Mouse (Mus musculus) kidney, embryonic 16.5 days (tissue): ENCODE measurements around the gene Pigv. TPM values are rescaled to one million over a fixed set of nuclear protein-coding genes. Genes with fewer than 3 reads are reported as not detected.

ENCODE experiments used
- ATAC-seq: fragments of 200-750 bp; cut with Nextera tagmentation; 2 replicates; pipeline ENCODE4 v1.8.0; 2017; ENCODE audit warnings: moderate TSS enrichment; ENCODE audit not compliant: low FRiP score, low TSS enrichment
- H3K27ac ChIP-seq: fragments of 300-500 bp; sonication (generic); 2 replicates; pipeline ENCODE4 v1.5.1; 2014; ENCODE audit warnings: low read length
- H3K27me3 ChIP-seq: fragments of 300-500 bp; sonication (generic); 2 replicates; pipeline ENCODE4 v1.6.1; 2014; ENCODE audit warnings: low read length, control low read depth, mixed read lengths; ENCODE audit not compliant: insufficient read depth
- H3K36me3 ChIP-seq: fragments of 300-500 bp; sonication (generic); 2 replicates; pipeline ENCODE4 v1.6.1; 2014; ENCODE audit warnings: low read length, control low read depth, mixed read lengths; ENCODE audit not compliant: insufficient read depth
- H3K4me1 ChIP-seq: fragments of 300-500 bp; sonication (generic); 2 replicates; pipeline ENCODE4 v1.6.1; 2014; ENCODE audit warnings: low read length, control low read depth, mixed read lengths; ENCODE audit not compliant: insufficient read depth
- H3K4me2 ChIP-seq: fragments of 300-500 bp; sonication (generic); replicated peaks from 2 replicates; pipeline ENCODE4 v1.6.1; 2014; ENCODE audit warnings: low read depth, low read length
- H3K4me3 ChIP-seq: fragments of 300-500 bp; sonication (generic); 2 replicates; pipeline ENCODE4 v1.5.1; 2014; ENCODE audit warnings: mild to moderate bottlenecking, low read length
- H3K9ac ChIP-seq: fragments of 300-500 bp; sonication (generic); replicated peaks from 2 replicates; pipeline ENCODE4 v1.6.1; 2014; ENCODE audit warnings: low read length
- H3K9me3 ChIP-seq: fragments of 300-500 bp; sonication (generic); 2 replicates; pipeline ENCODE4 v1.6.1; 2016; ENCODE audit warnings: low read length, control low read depth
- WGBS: fragments of 180-500 bp; shearing (Covaris S2); extraction: QIAGEN DNeasy Blood & Tissue Kit; methylation state at CpG from one replicate; pipeline ENCODE4 v1.1.7; 2014; 5-methylcytosine and 5-hydroxymethylcytosine counted together
- polyA plus RNA-seq: library from polyadenylated mRNA; unstranded; fragments of >200 nt; fragmentation: Nextera tagmentation; extraction: Ambion mirVana; gene quantifications from 2 replicates; pipeline ENCODE4 v1.2.1, GENCODE M21; 2015

Pigv gene
- polyA plus RNA-seq, 1 experiment from 2014 or later: 19.2 TPM

- no peak for ATAC-seq
- WGBS: 88% methylated on average over 7 of the region's 7 CpGs
- peak overlapping the region; percentile 91 for H3K27ac ChIP-seq
These were observed 47.6 kb downstream of the Pigv start for GRCm38 (mm10) chr4:133624830-133625229.

GRCm38 (mm10) chr4:133622161-133622695, 50.2 kb downstream of the Pigv start:
- H3K4me2 ChIP-seq: no peak overlapping the region
- H3K27me3 ChIP-seq: no peaks in the 10 kb centered on the region
- H3K9me3 ChIP-seq: no peaks in the 10 kb centered on the region
- ATAC-seq: no peak
- no peak overlapping the region for H3K9ac ChIP-seq
- H3K36me3 ChIP-seq: peaks cover 22% of the 10 kb centered on the region
- H3K4me1 ChIP-seq: peaks cover 23% of the 10 kb centered on the region
- 78% methylated on average over 11 of the region's 11 CpGs for WGBS
- no peak overlapping the region for H3K27ac ChIP-seq
- no peak overlapping the region for H3K4me3 ChIP-seq

More at GRCm38 (mm10) chr4:133624830-133625229, 47.6 kb downstream of the Pigv start:
- Histone ChIP-seq H3K4me2 (no peak overlapping the region), H3K4me3 (no peak overlapping the region), H3K4me1 (peaks cover 23% of the 10 kb centered on the region), H3K9me3 (no peaks in the 10 kb centered on the region), H3K36me3 (peaks cover 19% of the 10 kb centered on the region), H3K27me3 (no peaks in the 10 kb centered on the region), H3K9ac (no peak overlapping the region)

- ATAC-seq: no peak
- WGBS: 83% methylated on average over 8 of the region's 8 CpGs
These were observed 51.8 kb downstream of the Pigv start for GRCm38 (mm10) chr4:133620668-133621067.

GRCm38 (mm10) chr4:133619473-133620136, 52.8 kb downstream of the Pigv start:
- no peaks in the 10 kb centered on the region for H3K9me3 ChIP-seq
- no peak overlapping the region for H3K27ac ChIP-seq
- 76% methylated on average over 4 of the region's 4 CpGs for WGBS
- H3K36me3 ChIP-seq: peaks cover 12% of the 10 kb centered on the region
- 0 out of 2 replicates have a peak, but pooled peaks cover 3% of the 10 kb centered on the region for H3K4me1 ChIP-seq
- no peak overlapping the region for H3K4me3 ChIP-seq
- no peak overlapping the region for H3K9ac ChIP-seq
- no peak for ATAC-seq
- no peak overlapping the region for H3K4me2 ChIP-seq
- no peaks in the 10 kb centered on the region for H3K27me3 ChIP-seq

More at GRCm38 (mm10) chr4:133620668-133621067, 51.8 kb downstream of the Pigv start:
- no peaks in the 10 kb centered on the region for H3K9me3 ChIP-seq
- no peak overlapping the region for H3K27ac ChIP-seq
- H3K27me3 ChIP-seq: no peaks in the 10 kb centered on the region
- H3K4me1 ChIP-seq: peaks cover 9% of the 10 kb centered on the region
- H3K36me3 ChIP-seq: peaks cover 15% of the 10 kb centered on the region
- no peak overlapping the region for H3K9ac ChIP-seq
- no peak overlapping the region for H3K4me3 ChIP-seq
- no peak overlapping the region for H3K4me2 ChIP-seq

- H3K9ac ChIP-seq: no peak overlapping the region
- H3K4me1 ChIP-seq: 0 out of 2 replicates have a peak, but pooled peaks cover 3% of the 10 kb centered on the region
- no peak overlapping the region for H3K4me3 ChIP-seq
- WGBS: 86% methylated on average over 11 of the region's 11 CpGs
- peaks cover 21% of the 10 kb centered on the region for H3K36me3 ChIP-seq
- no peaks in the 10 kb centered on the region for H3K9me3 ChIP-seq
- ATAC-seq: no peak
- no peak overlapping the region for H3K27ac ChIP-seq
- no peak overlapping the region for H3K4me2 ChIP-seq
- no peaks in the 10 kb centered on the region for H3K27me3 ChIP-seq
These were observed 54.5 kb downstream of the Pigv start for GRCm38 (mm10) chr4:133617936-133618335.

GRCm38 (mm10) chr4:133615416-133615815, 57.0 kb downstream of the Pigv start:
- ATAC-seq: no peak
- Histone ChIP-seq H3K36me3 (peaks cover 34% of the 10 kb centered on the region), H3K27me3 (no peaks in the 10 kb centered on the region), H3K9me3 (peaks cover 4% of the 10 kb centered on the region), H3K4me2 (no peak overlapping the region), H3K9ac (no peak overlapping the region), H3K4me3 (no peak overlapping the region), H3K27ac (no peak overlapping the region), H3K4me1 (no peaks in the 10 kb centered on the region)
- WGBS: 73% methylated on average over 10 of the region's 10 CpGs

- H3K4me2 ChIP-seq: no peak overlapping the region
- H3K27ac ChIP-seq: no peak overlapping the region
- ATAC-seq: no peak
- H3K4me1 ChIP-seq: no peaks in the 10 kb centered on the region
- H3K36me3 ChIP-seq: peaks cover 34% of the 10 kb centered on the region
- no peak overlapping the region for H3K4me3 ChIP-seq
- no peaks in the 10 kb centered on the region for H3K27me3 ChIP-seq
- H3K9ac ChIP-seq: no peak overlapping the region
- peaks cover 4% of the 10 kb centered on the region for H3K9me3 ChIP-seq
- WGBS: 88% methylated on average over 8 of the region's 8 CpGs
These were observed 58.1 kb downstream of the Pigv start for GRCm38 (mm10) chr4:133614274-133614761.

- H3K9ac ChIP-seq: no peak overlapping the region
- H3K4me2 ChIP-seq: no peak overlapping the region
- H3K4me3 ChIP-seq: no peak overlapping the region
- peaks cover 34% of the 10 kb centered on the region for H3K36me3 ChIP-seq
- H3K9me3 ChIP-seq: peaks cover 4% of the 10 kb centered on the region
- 89% methylated on average over 4 of the region's 4 CpGs for WGBS
- H3K4me1 ChIP-seq: no peaks in the 10 kb centered on the region
- H3K27me3 ChIP-seq: no peaks in the 10 kb centered on the region
- no peak for ATAC-seq
- no peak overlapping the region for H3K27ac ChIP-seq
These were observed 58.6 kb downstream of the Pigv start for GRCm38 (mm10) chr4:133613867-133614266.

- peaks cover 4% of the 10 kb centered on the region for H3K9me3 ChIP-seq
- 95% methylated on average over 8 of the region's 8 CpGs for WGBS
- H3K27me3 ChIP-seq: no peaks in the 10 kb centered on the region
- H3K4me1 ChIP-seq: no peaks in the 10 kb centered on the region
- no peak overlapping the region for H3K4me3 ChIP-seq
- H3K9ac ChIP-seq: no peak overlapping the region
- H3K4me2 ChIP-seq: no peak overlapping the region
- H3K36me3 ChIP-seq: peaks cover 40% of the 10 kb centered on the region
- ATAC-seq: no peak
- no peak overlapping the region for H3K27ac ChIP-seq
These were observed 59.4 kb downstream of the Pigv start for GRCm38 (mm10) chr4:133613026-133613425.

- no peak overlapping the region for H3K4me2 ChIP-seq
- H3K27me3 ChIP-seq: no peaks in the 10 kb centered on the region
- H3K27ac ChIP-seq: no peak overlapping the region
- H3K9me3 ChIP-seq: peaks cover 4% of the 10 kb centered on the region
- 97% methylated on average over 7 of the region's 7 CpGs for WGBS
- no peak overlapping the region for H3K9ac ChIP-seq
- H3K4me3 ChIP-seq: no peak overlapping the region
- no peaks in the 10 kb centered on the region for H3K4me1 ChIP-seq
- peaks cover 37% of the 10 kb centered on the region for H3K36me3 ChIP-seq
- no peak for ATAC-seq
These were observed 60.0 kb downstream of the Pigv start for GRCm38 (mm10) chr4:133612416-133612815.
